Mouse (Mus musculus): ENCODE measurements around the gene Arid4a.
"Not testable (repeated sequence)": the region's sequence is repeated elsewhere in the genome, so short reads cannot be mapped to it uniquely, and the experiment has no call there.

Gene Arid4a

GRCm38 (mm10) chr12:71052341-71052995, 36.7 kb downstream of the Arid4a start:
- no peak for DNase-seq (ENCODE audit: low read depth, low spot score)

- DNase-seq (ENCODE audit: low read depth, low spot score), result no peak
Measured at GRCm38 (mm10) chr12:71053031-71053430, 37.2 kb downstream of the Arid4a start.

DNA sequence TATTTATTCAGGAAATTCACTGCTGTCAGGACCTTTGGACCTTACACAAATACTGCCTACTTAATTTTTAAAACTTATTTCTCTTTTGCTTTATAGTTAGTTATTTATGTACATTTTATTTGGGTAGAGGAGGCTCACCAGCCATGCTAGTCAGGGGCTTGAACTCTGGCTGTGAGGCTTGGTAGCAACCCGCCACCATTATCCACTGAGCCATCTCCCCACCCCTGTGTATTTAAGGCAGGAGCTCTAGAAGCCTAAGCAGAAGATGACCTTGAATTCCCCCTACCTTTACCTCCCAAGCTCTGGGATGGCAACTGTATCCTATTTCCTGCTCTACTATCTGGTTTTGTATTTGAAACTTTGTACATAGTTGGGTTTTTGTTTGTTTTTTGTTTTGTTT, 37.7 kb downstream of the Arid4a start:
- DNase-seq (ENCODE audit: low read depth, low spot score), result no peak

GRCm38 (mm10) chr12:71055537-71055936, 39.7 kb downstream of the Arid4a start:
- no peak for DNase-seq (ENCODE audit: low read depth, low spot score)

- DNase-seq (ENCODE audit: low read depth, low spot score), result no peak
Measured at GRCm38 (mm10) chr12:71059741-71060140, 44.0 kb downstream of the Arid4a start.

GRCm38 (mm10) chr12:71069846-71070245, 54.1 kb downstream of the Arid4a start:
- DNase-seq (ENCODE audit: low read depth, low spot score), result no peak

DNA sequence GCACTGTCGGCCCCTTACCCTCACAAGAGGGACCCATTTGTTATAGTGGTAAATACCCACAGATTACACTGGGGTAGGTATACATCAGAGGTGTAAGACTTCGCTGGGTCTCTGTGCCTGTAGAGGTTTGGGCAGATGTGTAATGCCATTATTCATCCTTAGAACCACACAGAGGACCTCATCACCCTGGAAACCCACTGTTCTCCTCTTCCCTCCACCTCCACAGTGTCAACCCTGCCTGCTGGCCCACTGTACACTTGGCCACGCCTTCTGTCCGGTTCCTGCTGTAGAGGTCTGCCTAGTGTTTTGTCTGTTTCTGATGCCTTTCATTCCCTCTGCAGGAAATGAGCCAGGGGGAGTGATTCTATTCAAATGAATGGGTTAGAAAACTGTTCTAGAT, 56.3 kb downstream of the Arid4a start:
- DNase-seq (ENCODE audit: low read depth, low spot score), result no peak

- no peak for DNase-seq (ENCODE audit: low read depth, low spot score)
Measured at GRCm38 (mm10) chr12:71073113-71073730, 57.4 kb downstream of the Arid4a start.

DNA sequence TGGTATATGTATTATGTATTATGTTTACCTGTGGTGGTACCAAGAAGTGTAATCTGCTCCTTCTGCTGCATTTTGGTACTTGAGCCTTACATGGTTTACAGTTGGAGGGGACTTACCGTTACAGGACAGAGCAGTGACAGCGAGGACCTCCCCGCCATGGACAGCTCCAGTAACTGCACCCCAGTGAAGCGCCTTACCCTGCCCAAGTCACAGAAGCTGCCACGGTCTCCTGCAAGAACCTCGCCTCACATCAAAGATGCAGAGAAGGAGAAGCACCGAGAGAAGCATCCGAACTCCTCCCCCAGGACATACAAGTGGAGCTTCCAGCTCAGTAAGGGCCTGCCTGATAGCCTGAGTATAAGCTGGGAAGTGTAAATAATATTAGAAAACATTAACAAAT, 70.5 kb downstream of the Arid4a start:
- no peak for DNase-seq (ENCODE audit: low read depth, low spot score)

DNA sequence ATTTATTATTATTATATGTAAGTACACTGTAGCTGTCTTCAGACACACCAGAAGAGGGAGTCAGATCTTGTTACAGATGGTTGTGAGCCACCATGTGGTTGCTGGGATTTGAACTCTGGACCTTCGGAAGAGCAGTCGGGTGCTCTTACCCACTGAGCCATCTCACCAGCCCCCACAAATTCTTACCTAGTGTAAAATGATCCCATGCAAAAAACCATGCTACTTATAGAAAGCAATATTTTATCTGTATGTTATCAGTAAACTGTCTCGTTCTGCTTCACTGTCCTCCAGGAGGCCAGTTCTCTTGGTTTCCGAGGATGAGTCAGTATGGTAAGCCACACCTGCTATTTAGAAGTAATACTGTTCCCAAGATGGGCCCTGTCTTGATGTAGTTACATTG, 88.5 kb downstream of the Arid4a start:
- DNase-seq (ENCODE audit: low read depth, low spot score), result not testable (repeated sequence)

DNA sequence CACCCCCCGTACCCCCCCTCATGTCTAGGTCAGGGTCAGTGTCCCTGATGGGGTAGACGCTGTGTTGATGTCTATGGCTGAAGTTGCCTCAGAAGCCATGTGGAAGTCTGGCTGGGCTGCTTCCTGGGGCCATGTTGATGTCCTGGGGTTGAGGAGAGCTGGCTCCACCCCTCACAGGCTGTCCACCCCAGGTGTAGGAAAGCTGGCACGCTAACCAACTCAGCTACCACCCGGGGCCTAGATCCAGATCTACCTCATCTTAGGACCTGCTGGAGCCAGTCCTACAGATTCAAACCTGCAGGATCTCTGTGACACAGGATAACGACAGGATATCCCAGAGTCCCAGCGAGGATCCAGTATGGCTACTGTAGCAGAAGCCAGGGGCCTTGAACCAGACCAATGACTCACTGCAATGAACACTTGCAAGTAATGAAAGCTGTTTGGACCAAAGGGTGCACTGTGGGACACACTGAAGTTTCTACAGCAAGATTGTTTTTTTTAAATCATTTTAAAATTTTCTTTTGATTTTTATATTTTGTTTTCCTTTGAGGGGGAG, 91.5 kb downstream of the Arid4a start:
- DNase-seq (ENCODE audit: low read depth, low spot score), result no peak

DNA sequence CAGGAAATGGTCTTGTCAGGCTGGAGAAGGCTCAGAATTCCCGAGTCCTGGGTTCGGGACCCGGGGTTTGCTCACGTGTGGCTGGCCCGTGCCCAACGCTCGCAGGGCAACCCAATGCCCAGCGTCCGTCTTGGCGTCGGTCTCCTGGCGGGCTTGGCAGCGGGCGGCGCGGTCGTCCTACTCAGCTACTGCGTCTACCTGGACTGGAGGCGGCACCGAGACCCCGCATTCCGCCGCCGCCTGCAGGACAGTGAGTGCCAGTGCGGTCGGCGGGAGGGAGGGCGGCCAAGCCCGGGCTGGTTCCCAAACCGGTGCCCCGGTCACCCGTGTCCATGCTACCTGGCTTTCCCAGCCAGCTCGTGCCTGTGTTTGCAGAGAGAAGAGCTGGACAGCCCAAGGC, 95.5 kb downstream of the Arid4a start, which contains the start of gene Tomm20l:
Gene Tomm20l (plus strand): TSS at position 98 of the 400 bp plus-strand sequence.
- no peak for DNase-seq (ENCODE audit: low read depth, low spot score)

DNA sequence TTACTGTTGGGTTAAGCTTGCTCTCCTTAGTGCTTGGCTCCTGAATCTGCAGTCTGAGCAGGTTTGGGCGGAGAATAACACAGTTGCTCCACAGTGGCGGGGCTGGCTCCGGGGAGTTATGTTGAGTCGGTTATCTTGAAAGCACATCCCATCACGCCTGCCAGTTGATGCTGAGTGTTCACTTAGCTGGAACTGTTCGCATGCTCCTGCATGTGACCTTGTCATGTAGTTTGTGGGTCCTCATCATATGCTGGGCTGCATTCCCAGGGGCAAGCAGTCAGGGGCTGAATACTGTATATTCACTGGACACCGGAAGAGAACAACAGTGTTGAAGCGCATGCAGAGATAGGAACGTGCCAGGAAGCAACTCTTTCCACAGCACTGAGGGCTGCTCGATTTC, 97.3 kb downstream of the Arid4a start:
- DNase-seq (ENCODE audit: low read depth, low spot score), result no peak

DNA sequence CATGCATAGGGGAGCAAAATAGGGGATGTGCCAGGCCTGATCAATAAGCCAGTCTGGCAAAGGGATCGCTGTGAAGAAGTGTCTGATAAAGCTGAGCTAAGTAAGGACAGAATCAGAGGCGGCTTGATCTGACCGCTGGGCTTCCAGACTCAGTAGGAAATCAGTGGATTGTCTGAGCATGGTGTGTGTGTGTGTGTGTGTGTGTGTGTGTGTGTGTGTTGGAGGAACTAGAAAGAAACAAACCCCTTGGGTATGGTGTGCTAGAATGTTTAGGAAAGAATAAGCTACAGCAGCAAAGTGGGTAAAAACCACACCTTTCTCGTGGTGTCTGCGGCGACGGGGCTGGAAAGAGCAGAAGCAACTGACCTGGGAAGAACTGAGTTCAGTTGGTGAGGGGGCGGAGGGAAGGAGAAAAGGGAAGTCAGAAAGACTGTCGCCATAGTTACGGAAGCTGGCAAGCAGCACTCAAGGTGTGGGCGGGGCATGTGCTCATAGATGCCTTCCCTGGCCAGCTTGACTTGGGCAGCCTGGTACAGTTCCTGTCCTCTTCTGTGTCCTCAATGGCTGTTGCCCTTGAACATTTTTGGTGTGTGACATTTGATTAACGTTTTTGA, 98.0 kb downstream of the Arid4a start:
- no peak for DNase-seq (ENCODE audit: low read depth, low spot score)

DNA sequence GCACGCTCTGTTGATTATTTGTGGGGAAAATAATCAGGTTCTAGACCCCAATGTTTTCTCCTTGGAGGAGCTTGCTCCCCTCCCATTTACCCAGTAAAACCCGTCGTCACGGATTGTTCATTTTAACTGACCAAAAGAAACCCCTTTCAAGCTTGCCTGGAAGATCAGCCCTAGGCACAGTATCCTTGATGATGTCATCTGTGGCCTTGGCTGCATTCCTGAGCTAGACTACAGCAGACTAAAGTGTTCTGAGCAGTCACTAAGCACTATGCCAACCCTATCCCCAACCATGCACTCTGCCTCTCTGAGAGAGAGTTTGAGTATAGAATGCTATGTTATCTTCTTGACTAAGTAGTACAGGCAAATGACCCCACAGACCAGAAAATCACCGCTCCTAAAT, 100.6 kb downstream of the Arid4a start:
- no peak for DNase-seq (ENCODE audit: low read depth, low spot score)

DNA sequence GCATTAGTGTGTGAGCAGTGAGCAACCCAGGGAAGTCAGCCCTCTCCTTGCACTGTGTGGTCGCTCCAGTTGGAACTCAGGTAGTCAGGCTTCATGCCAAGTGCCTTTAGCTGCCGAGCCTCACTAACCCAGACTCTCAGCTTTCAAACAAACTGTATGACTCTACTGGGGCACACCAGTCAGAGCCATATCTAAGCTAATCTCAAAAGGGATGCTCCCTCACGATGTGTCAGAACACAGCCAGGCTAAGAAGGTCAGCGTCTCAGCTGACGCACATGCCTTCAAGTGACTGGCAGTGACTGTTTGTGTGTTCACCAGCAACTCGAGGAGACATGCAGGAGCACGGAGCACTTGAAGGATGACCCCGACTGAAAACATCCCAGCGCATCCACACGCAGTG, 106.9 kb downstream of the Arid4a start:
- no peak for DNase-seq (ENCODE audit: low read depth, low spot score)

DNA sequence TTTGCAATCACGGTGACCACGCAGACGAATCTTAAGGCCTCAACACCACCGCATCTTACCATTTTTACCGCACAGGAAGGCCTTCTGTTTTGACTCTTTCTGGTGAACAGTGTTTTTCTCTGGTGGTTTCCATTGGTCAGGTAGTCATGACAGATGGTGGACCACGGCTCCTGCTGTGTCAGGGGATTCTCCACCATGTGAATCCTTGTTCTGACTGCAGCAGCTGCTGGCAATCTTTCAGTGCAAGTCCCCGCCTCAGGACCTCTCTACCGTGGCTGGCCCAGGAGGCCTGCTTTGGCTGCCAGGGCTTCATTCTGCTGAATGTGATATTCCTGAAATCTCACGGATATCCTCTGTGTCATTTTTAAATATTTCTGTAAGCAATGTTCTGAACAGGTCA, 107.5 kb downstream of the Arid4a start:
- DNase-seq (ENCODE audit: low read depth, low spot score), result no peak

DNA sequence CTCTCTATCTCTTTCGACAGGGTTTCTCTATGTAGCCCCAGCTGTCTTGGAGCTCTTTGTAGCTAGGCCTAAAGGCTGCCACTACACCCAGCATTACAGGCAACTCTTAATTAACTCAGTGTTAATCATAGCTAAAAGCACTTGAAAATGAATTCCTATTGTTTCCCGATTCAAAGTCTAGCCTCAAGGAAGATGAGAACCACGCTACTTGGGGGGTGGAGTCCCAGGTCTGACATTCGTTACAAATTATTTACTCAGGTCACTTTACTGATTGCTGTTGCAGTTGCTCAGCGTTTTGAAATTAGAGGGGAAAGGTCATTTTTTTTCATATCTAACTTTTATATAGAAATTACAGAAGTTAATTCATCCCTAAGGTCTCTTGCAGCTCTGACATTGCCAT, 119.8 kb downstream of the Arid4a start:
- DNase-seq (ENCODE audit: low read depth, low spot score), result no peak

DNA sequence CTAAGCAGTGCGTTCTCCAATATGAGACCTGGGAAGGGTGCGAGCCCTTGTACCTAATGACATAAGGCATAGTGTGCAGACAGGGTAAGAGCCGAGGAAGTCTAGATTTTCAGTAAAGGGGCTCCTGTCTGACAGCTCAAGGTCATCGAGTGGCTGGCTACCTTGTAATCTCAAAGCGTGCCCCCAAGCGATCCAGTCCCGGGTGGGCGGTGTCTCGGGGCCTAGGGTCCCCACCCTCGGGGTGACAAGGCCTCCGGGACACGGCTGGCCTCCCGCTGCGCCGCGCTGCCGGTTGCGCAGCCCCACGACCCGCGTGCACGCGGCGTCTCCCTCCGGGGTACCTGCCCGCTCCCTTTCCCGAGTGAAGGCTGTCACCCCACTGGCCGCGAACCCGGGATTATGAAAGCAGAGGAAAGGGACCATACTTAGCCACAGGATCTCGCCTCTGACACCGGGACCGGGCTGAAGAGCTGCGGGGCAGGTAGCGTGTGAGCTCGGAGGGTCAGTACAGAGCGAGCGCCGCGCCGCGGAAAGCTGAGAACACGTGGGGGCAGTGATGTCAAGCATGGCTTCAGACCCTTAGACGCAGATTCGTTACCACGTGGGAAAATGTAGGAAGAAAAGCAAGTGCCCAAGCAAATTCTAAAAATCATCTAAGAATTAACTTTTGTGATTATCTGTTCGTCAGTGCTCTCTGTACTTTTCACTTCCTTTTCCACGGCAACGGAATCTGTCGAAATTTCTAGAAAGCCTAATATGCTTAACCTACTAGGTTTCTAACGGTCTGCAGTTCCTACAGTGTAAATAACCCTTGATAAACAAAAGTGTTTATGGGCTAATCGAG, 120.6 kb downstream of the Arid4a start, which contains the start of the genes Timm9 and 2700049A03Rik:
Gene Timm9 (minus strand): TSS at position 555 of the 844 bp plus-strand sequence.
Gene 2700049A03Rik (plus strand): TSS at position 719 of the 844 bp plus-strand sequence.
- DNase-seq (ENCODE audit: low read depth, low spot score), result no peak

DNA sequence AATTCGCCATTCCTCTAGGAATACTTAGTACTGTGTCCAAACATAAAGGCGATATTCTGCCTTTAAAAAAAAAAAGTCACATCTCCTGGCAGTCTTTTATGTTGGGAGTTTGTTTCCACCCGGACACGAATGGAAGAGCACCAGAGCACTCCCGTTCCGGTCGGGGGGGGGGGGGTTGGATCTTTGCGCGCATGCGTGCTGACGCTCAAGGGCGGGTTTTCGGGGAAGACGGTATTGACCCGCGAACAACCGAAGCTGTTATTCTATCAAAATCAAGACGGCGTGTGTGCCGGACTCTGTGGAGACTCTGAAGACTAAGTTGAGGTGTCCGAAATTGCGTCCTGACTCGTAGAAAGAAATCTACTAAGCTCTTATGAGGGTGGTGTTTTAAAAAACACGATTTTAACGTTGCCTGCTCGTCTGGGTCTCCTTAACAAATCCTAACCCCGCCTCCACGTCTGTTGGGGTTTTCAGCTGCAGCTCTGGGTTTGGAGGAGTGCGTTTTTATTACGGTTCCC, 121.2 kb downstream of the Arid4a start:
- peak; percentile 93 for DNase-seq (ENCODE audit: low read depth, low spot score)

- DNase-seq (ENCODE audit: low read depth, low spot score), result no peak
Measured at GRCm38 (mm10) chr12:71137686-71138085, 121.9 kb downstream of the Arid4a start.

All from c-Kit-negative CD71-positive TER-119-positive erythroid progenitor cells, embryonic 14.5 days (primary cell).